Mouse (Mus musculus): ENCODE measurements around the gene S100g. TPM values are rescaled to one million over a fixed set of nuclear protein-coding genes. Genes with fewer than 3 reads are reported as not detected.

S100g gene
- not detected for total RNA-seq (2021)
- long read RNA-seq, experiment 1, result 0 reads
- long read RNA-seq, experiment 2, result 0 reads

DNA sequence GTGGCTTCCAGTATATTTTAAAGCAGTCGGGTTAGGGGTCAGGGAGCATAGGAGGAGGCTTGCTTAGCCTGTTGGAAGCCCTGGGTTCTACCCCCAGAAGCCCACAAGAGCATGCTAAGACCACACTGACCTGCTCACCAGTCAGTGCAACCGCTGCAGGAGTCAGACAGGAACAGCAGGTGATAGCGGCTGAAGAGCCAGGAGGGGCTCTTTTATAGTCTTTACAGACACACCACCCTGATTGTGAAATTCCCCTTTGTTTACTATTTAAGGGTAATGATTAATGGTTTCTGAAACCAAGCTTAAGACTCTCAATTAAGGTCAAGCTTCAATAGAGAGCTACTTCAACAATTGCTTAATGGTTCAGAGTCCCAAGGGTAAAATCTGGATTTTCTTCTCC is at the start of gene S100g:
Gene S100g, minus strand, starts transcription at position 217 of the 400 bp plus-strand sequence.
- no peak for DNase-seq (ENCODE audit: low spot score in 2 of 2)

DNA sequence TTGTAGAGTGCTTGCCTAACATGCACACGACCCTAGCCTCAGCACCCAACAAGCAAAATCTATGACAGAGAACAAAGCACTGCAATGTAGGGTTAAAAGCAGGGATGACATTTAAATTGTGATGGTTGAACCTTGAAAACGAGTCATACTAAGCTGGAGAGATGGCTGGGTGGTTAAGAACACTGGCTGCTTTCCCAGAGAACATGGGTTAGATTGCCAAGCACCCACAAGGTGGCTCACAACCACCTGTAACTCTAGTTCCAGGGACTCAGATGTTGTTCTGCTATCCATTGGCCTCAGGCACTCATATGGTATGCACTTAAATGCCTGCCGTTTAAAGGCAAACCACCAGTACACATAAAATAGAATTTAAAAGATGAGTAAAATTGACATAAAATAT is 27.7 kb upstream of the S100g start:
- no peak for DNase-seq (ENCODE audit: low spot score in 2 of 2)

DNA sequence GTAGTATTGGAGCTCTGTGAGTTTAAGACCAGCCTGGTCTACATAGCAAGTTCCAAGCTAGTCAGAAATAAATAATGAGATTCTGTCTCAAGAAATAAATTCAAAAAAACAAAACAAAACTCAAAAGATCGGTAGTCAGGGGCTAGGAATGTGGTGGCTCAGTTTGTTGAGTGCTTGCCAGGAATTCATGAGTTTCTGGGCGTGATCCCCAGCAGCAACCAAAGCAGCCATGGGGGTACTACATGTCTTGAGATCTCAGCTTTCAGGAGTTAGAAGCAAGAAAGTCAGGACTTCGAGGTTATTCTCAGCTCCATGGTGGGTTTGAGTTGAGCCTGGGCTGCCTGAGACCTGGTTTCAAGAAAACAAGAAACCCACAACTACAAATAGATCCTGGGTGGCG is 27.0 kb upstream of the S100g start:
- DNase-seq (ENCODE audit: low spot score in 2 of 2), result no peak

- no peak for DNase-seq (ENCODE audit: low spot score in 2 of 2)
These were observed 22.6 kb upstream of the S100g start for GRCm38 (mm10) chrX:162986876-162987495.

GRCm38 (mm10) chrX:162976194-162976593 is 11.8 kb upstream of the S100g start:
- DNase-seq (ENCODE audit: low spot score in 2 of 2), result no peak

GRCm38 (mm10) chrX:162967456-162967855 is 3.1 kb upstream of the S100g start:
- no peak for DNase-seq (ENCODE audit: low spot score in 2 of 2)

DNA sequence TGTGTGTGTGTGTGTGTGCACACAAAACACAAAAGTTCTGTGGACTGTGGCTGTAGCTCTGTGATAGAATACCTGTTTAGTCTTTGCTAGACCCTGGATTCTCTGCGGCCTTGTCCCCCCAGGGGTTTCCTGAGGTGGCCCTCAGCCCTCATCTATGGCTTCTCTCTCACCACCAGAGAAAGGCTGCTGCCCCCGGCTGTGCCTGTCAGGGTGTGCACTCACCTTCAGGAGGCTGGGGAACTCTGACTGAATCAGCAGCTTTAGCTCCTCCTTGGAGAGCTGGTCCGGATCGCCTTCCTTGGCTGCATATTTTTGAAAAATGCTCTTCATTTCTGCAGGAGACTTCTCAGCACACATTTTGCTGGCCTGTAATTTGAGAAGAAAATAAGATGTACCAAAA is 559 bp downstream of the S100g start:
- no peak for DNase-seq (ENCODE audit: low spot score in 2 of 2)

- DNase-seq (ENCODE audit: low spot score in 2 of 2), result no peak
These were observed 6.5 kb downstream of the S100g start for GRCm38 (mm10) chrX:162957921-162958320.

DNA sequence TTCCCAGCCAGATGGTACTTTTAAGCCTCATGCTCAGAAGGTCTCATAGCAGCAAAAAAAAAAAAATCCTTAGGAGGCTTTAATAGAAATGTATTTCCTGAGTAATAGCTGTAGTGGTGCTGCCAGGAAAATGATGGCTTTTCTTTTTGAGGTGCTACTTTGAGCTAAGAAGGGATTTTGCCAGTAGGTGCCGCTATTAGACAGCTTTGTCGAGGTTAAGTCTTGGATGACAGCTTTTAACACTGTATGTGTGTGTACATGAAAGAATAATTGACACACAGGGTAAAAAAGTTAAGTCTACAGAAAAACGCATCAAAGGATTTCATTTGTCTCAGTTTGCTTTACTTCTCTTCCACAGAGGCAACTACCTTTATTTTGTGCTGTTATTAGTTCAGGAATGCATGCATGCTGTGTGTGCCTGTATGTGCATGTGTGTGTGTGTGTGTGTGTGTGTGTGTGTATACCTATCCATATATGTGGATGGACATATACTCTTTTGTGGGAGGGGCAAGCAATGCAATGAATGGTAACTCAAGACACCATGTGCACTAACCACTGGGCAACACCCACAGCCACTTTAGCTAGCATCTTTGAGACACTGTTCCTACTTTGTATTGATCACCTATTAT is 14.5 kb downstream of the S100g start:
- peak in 1 of 2 experiments; percentile 2 for DNase-seq (ENCODE audit: low spot score in 2 of 2)

GRCm38 (mm10) chrX:162942027-162942426 is 22.4 kb downstream of the S100g start:
- no peak for DNase-seq (ENCODE audit: low spot score in 2 of 2)

- DNase-seq (ENCODE audit: low spot score in 2 of 2), result no peak
These were observed 32.9 kb downstream of the S100g start for GRCm38 (mm10) chrX:162931467-162931866.

DNA sequence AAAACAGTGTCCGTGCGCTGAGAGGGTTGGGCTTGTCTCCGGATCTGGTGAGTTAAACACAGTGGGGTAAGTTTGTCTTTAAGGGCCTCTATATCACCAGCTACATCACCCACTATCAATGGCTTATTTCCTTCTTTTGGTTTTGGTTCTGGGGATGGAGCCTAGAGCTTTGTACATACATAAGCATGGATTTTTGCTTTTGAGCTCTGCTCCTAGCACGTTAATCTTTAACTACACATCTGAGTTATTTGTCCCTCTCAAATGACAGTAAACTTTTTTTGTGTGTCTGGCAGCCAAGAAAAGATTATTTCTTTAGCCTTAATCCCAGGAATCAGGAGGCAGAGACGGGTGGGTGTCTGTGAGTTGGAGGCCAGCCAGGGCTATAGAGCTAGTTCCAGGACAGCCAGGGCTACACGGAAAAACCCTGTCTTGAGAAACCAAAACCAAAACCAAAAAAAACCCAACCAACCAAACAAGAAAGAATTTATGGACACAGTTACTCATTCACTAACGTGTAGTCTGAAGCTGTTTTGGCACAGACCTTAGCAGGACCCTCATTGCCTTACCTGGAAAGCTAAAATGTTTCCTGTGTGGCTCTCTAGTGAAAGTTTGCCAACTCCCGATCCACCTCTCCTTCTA is 42.8 kb downstream of the S100g start:
- no peak for DNase-seq (ENCODE audit: low spot score in 2 of 2)

- peak; percentile 28 to 38 for DNase-seq (ENCODE audit: low spot score in 2 of 2)
These were observed 48.7 kb downstream of the S100g start for GRCm38 (mm10) chrX:162915697-162916096.

DNA sequence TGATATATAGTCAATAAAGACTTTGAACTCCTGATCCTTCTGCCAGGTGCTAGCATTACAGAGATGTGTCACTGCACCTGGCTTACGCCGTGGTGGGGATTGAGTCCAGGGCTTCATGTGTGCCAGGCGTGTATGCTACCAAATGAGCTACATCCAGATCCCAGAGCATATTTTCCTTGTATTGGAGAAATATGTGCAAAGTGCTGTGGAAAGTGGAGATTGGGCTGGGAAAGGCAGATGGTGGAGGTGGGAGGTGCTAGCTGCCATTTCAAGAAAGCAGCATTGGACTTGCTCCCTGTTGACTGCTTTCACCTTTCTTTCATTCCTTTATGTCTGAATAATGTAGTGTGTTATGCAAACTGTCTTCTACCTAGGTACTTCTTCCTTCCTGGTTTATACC is 50.7 kb downstream of the S100g start:
- no peak for DNase-seq (ENCODE audit: low spot score in 2 of 2)

Other genes starting within 250 kb of the S100g start
- 100 to 1,000 TPM; 155 to 173 TPM for gene Rbbp7, start 204.2 kb downstream of the S100g start, total RNA-seq (2021)
- 10 to 100 TPM; 16.9 to 18.5 TPM for gene Txlng, start 135.1 kb downstream of the S100g start, total RNA-seq (2021)
- 10 to 100 TPM; 80.0 to 91.6 TPM for gene Syap1, start 76.2 kb downstream of the S100g start, total RNA-seq (2021)
- 10 to 100 TPM; 44.2 to 68.2 TPM for gene Ctps2, start 63.4 kb downstream of the S100g start, total RNA-seq (2021)

All from adrenal gland, adult 18-20 months (tissue).